Mouse (Mus musculus) neural tube, embryonic 13.5 days (tissue): ENCODE measurements at regions not wholly inside any gene's neighbourhood (a gene's known extent, or its start where the extent isn't known, plus 50 kb on each side); places are given as distances from the start of the nearest gene placed in this dataset.
A peak's percentile ranks its signal among the peaks of the same experiment; 100 is the strongest.

Source experiments
- ATAC-seq: fragments of 200-750 bp; cut with Nextera tagmentation; 2 replicates; pipeline ENCODE4 v1.8.0; 2017; ENCODE audit warnings: low read depth, mild to moderate bottlenecking, moderate TSS enrichment, moderate library complexity
- H3K27ac ChIP-seq: fragments of 300-500 bp; sonication (generic); replicated peaks from 2 replicates; pipeline ENCODE4 v1.5.1; 2015; ENCODE audit warnings: moderate library complexity, mild to moderate bottlenecking, inconsistent platforms
- H3K27me3 ChIP-seq: fragments of 300-500 bp; sonication (generic); 2 replicates; pipeline ENCODE4 v1.6.1; 2015; ENCODE audit warnings: mild to moderate bottlenecking, inconsistent platforms
- H3K36me3 ChIP-seq: fragments of 300-500 bp; sonication (generic); 2 replicates; pipeline ENCODE4 v1.6.1; 2015; ENCODE audit warnings: mild to moderate bottlenecking, inconsistent platforms
- H3K4me1 ChIP-seq: fragments of 300-500 bp; sonication (generic); replicated peaks from 2 replicates; pipeline ENCODE4 v1.6.1; 2015; ENCODE audit warnings: inconsistent platforms
- H3K4me2 ChIP-seq: fragments of 300-500 bp; sonication (generic); 2 replicates; pipeline ENCODE4 v1.6.1; 2015; ENCODE audit warnings: inconsistent platforms, mild to moderate bottlenecking, moderate library complexity
- H3K4me3 ChIP-seq: fragments of 300-500 bp; sonication (generic); 2 replicates; pipeline ENCODE4 v1.5.1; 2015; ENCODE audit warnings: mild to moderate bottlenecking, inconsistent platforms
- H3K9ac ChIP-seq: fragments of 300-500 bp; sonication (generic); 2 replicates; pipeline ENCODE4 v1.6.1; 2015; ENCODE audit warnings: moderate library complexity, mild to moderate bottlenecking, inconsistent platforms
- H3K9me3 ChIP-seq: fragments of 300-500 bp; sonication (generic); 2 replicates; pipeline ENCODE4 v1.6.1; 2016; ENCODE audit warnings: inconsistent platforms
- WGBS: fragments of 180-500 bp; shearing (Covaris S2); methylation state at CpG from one replicate; pipeline ENCODE4 v1.1.7; 2015; 5-methylcytosine and 5-hydroxymethylcytosine counted together

GRCm38 (mm10) chr1:157027681-157028080 lies 80.8 kb downstream of the Tex35 start:
- Histone ChIP-seq H3K4me3 (no peak overlapping the region), H3K9ac (no peak overlapping the region), H3K4me1 (peaks cover 16% of the 10 kb centered on the region), H3K36me3 (no peaks in the 10 kb centered on the region), H3K9me3 (no peaks in the 10 kb centered on the region), H3K27ac (no peak overlapping the region), H3K4me2 (no peak overlapping the region), H3K27me3 (no peaks in the 10 kb centered on the region)
- WGBS, result 76% methylated on average over 7 of the region's 7 CpGs
- ATAC-seq, result no peak

GRCm38 (mm10) chr1:157023462-157023861 lies 84.0 kb upstream of the Ralgps2 start:
- peaks cover 19% of the 10 kb centered on the region for H3K4me1 ChIP-seq
- H3K36me3 ChIP-seq, result no peaks in the 10 kb centered on the region
- H3K27me3 ChIP-seq, result no peaks in the 10 kb centered on the region
- no peak overlapping the region for H3K9ac ChIP-seq
- no peak overlapping the region for H3K4me3 ChIP-seq
- ATAC-seq, result no peak
- 33% methylated on average over 6 of the region's 6 CpGs for WGBS
- H3K9me3 ChIP-seq, result no peaks in the 10 kb centered on the region
- no peak overlapping the region for H3K27ac ChIP-seq
- H3K4me2 ChIP-seq, result no peak overlapping the region

DNA sequence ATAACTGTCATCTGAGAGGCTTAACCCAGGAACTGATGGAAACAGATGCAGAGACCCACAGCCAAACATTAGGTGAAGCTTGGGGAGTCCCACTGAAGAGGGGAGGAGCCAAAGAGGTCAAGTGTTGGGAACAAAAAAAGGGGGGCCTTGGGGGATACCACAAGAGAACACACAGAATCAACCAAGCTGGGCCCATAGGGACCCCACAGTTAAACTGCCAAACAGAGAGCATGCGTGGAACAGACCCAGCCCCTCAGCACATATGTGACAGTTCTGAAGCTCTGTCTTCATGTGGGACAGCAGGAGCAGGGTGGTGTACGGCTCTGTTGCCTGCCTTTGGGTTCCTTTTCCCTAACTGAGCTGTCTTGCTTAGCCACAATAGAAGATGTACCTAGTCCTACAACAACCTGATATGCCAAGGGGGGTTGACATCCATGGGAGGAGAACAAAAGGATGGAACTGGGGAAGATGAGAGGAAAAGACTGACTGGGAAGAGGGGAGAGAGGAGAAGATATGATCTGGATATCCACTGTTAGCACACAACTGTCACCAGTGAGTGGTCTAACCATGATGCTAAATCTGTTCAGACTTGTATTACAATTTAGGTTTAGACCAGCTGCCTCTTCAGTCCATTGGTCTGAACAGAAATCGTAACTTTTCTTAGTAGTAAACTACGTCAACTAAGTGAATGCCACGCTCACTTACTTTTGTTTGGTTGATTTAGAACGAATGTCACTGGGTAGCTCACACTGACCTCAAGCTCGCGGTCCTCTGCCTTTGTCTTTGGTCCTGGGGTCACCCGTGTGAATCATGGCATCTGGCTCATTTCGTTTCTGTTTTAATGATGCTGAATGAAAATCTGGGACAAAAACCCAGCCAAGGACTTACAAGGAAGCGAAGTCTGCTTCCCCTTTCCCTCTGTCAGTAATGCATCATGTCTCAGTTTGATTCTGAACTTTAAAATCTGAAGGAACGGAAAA lies 83.3 kb upstream of the Ralgps2 start:
- ATAC-seq, result no peak

DNA sequence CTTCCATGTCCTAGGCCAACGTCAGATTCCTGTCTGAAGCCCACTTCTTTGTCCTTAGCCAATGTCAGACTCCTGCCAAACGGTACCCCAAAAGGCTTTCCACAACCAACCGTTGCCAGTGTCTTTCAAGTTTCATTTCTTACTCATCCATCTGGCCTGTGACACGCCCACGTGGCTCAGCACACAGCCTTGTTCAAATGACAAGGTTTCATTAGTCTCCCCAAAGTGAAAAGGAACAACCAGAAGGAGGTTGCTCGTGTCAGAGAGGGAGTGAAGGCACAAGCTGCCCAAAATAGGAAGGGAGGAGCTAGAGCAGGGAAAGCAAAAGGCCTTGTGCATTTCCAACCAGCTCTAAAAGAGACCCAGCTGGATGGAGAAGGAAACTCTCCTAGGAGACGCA lies 80.5 kb upstream of the Ralgps2 start:
- no peak overlapping the region for H3K4me2 ChIP-seq
- no peaks in the 10 kb centered on the region for H3K9me3 ChIP-seq
- H3K4me3 ChIP-seq, result no peak overlapping the region
- no peak for ATAC-seq
- 66% methylated on average over 7 of the region's 7 CpGs for WGBS
- H3K27ac ChIP-seq, result no peak overlapping the region
- no peak overlapping the region for H3K9ac ChIP-seq
- H3K36me3 ChIP-seq, result no peaks in the 10 kb centered on the region
- H3K27me3 ChIP-seq, result no peaks in the 10 kb centered on the region
- H3K4me1 ChIP-seq, result peaks cover 19% of the 10 kb centered on the region

More for the DNA sequence above, 83.3 kb upstream of the Ralgps2 start:
- Histone ChIP-seq H3K9ac (no peak overlapping the region), H3K4me3 (no peak overlapping the region), H3K36me3 (no peaks in the 10 kb centered on the region), H3K4me1 (peaks cover 19% of the 10 kb centered on the region), H3K4me2 (no peak overlapping the region), H3K27me3 (no peaks in the 10 kb centered on the region), H3K9me3 (no peaks in the 10 kb centered on the region), H3K27ac (no peak overlapping the region; the same call in 1 of the 2 replicates)
- 34% methylated on average over 12 of the region's 12 CpGs for WGBS

GRCm38 (mm10) chr1:157018726-157019125 lies 79.3 kb upstream of the Ralgps2 start:
- 89% methylated on average over 2 of the region's 2 CpGs for WGBS
- H3K27ac ChIP-seq, result no peak overlapping the region

DNA sequence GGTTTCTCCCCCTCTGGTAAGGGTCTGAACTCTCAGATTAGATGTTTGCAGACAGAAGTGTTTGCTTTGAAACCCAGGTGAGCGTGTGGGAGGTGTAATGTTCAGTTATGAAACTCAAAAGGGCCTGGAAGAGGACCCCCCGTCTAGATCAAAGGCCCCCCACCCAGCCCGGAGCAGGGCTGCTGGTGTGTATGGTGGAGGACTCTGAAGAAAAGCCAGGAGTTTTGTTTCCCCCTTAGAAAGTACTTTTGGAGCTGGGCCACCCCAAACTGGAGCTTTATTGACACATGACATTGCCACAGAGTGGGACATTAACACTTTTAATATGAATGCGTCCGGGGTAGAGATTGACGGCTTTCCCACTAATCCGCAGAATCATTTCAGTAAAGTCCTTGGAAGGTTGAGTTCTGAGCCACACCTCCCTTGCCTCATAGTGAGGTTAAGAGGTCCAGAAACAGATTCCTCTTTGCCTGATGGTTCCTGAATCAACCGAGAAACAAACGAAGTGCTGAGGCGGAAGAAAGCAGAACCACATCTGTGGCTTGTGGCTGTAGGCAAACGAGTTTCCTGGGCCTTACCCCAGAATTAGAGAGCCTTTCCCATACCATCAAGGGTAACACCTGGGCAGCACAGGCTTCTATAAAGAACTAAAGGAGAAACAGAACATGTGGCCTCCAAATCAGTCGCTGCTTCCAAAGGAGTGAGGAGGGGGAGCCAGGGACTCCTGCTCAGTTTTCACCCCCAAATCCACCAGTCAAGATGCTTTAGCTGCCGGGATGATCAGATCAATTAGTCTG lies 78.0 kb upstream of the Ralgps2 start:
- H3K36me3 ChIP-seq, result no peaks in the 10 kb centered on the region
- 0 out of 2 replicates have a peak overlapping the region, but pooled peaks have one; percentile 14 for H3K27ac ChIP-seq
- no peak overlapping the region for H3K9ac ChIP-seq
- no peaks in the 10 kb centered on the region for H3K27me3 ChIP-seq
- WGBS, result 76% methylated on average over 13 of the region's 13 CpGs
- H3K4me1 ChIP-seq, result peaks cover under 1% of the 10 kb centered on the region
- ATAC-seq, result no peak
- no peak overlapping the region for H3K4me2 ChIP-seq
- no peak overlapping the region for H3K4me3 ChIP-seq
- H3K9me3 ChIP-seq, result no peaks in the 10 kb centered on the region

More at GRCm38 (mm10) chr1:157018726-157019125, 79.3 kb upstream of the Ralgps2 start:
- Histone ChIP-seq H3K4me1 (peaks cover 13% of the 10 kb centered on the region), H3K9ac (no peak overlapping the region), H3K4me3 (no peak overlapping the region), H3K4me2 (no peak overlapping the region), H3K36me3 (no peaks in the 10 kb centered on the region), H3K9me3 (no peaks in the 10 kb centered on the region), H3K27me3 (no peaks in the 10 kb centered on the region)
- no peak for ATAC-seq

- H3K4me3 ChIP-seq, result no peak overlapping the region
- H3K36me3 ChIP-seq, result no peaks in the 10 kb centered on the region
- WGBS, result 39% methylated on average over 8 of the region's 8 CpGs
- no peaks in the 10 kb centered on the region; the same call in 1 of the 2 replicates for H3K4me1 ChIP-seq
- H3K4me2 ChIP-seq, result no peak overlapping the region
- peak; percentile 27; the same call in 1 of the 2 replicates for ATAC-seq
- H3K27ac ChIP-seq, result no peak overlapping the region
- no peaks in the 10 kb centered on the region for H3K27me3 ChIP-seq
- no peaks in the 10 kb centered on the region for H3K9me3 ChIP-seq
- H3K9ac ChIP-seq, result no peak overlapping the region
Observed at GRCm38 (mm10) chr1:157016625-157017024, 77.2 kb upstream of the Ralgps2 start.

- Histone ChIP-seq H3K27me3 (no peaks in the 10 kb centered on the region), H3K4me1 (no peaks in the 10 kb centered on the region; the same call in 1 of the 2 replicates), H3K9me3 (no peaks in the 10 kb centered on the region), H3K4me3 (no peak overlapping the region), H3K36me3 (no peaks in the 10 kb centered on the region), H3K9ac (no peak overlapping the region), H3K4me2 (no peak overlapping the region), H3K27ac (no peak overlapping the region)
- no peak for ATAC-seq
- WGBS, result 87% methylated on average over 17 of the region's 17 CpGs
Observed at GRCm38 (mm10) chr1:157014532-157015497, 75.4 kb upstream of the Ralgps2 start.

- Histone ChIP-seq H3K4me2 (no peak overlapping the region), H3K9me3 (no peaks in the 10 kb centered on the region), H3K27me3 (no peaks in the 10 kb centered on the region), H3K4me1 (no peaks in the 10 kb centered on the region; the same call in 1 of the 2 replicates), H3K36me3 (no peaks in the 10 kb centered on the region), H3K27ac (0 out of 2 replicates have a peak overlapping the region, but pooled peaks have one; percentile 10), H3K4me3 (no peak overlapping the region), H3K9ac (no peak overlapping the region)
- 72% methylated on average over 7 of the region's 7 CpGs for WGBS
- ATAC-seq, result no peak
Observed at GRCm38 (mm10) chr1:157013669-157014048, 74.2 kb upstream of the Ralgps2 start.

- no peak overlapping the region for H3K4me3 ChIP-seq
- no peaks in the 10 kb centered on the region for H3K9me3 ChIP-seq
- no peak for ATAC-seq
- no peak overlapping the region for H3K9ac ChIP-seq
- 81% methylated on average over 7 of the region's 7 CpGs for WGBS
- H3K27me3 ChIP-seq, result no peaks in the 10 kb centered on the region
- no peaks in the 10 kb centered on the region; the same call in 1 of the 2 replicates for H3K4me1 ChIP-seq
- no peak overlapping the region for H3K4me2 ChIP-seq
- H3K36me3 ChIP-seq, result no peaks in the 10 kb centered on the region
- no peak overlapping the region for H3K27ac ChIP-seq
Observed at GRCm38 (mm10) chr1:157012950-157013668, 73.7 kb upstream of the Ralgps2 start.

DNA sequence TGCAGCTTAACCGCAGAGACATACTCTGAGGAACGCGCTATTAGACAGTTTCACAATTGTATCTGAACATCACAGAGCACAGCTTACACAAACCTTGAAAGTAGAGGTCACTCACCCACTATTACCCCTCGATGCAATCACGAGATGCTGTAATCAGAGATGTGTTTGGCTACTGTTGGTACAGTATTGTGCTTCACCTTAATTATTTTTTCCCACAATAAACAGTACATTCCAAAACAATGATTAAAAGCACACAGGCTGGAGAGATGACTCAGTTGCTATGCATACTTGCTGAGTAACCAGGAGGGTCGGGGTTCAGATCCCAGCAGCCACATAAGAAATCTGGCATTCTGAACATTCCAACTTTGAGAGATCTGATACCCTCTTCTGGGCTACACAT lies 71.8 kb upstream of the Ralgps2 start:
- WGBS, result 93% methylated on average over 6 of the region's 6 CpGs
- H3K4me3 ChIP-seq, result no peak overlapping the region

More for the DNA sequence above, 71.8 kb upstream of the Ralgps2 start:
- Histone ChIP-seq H3K36me3 (no peaks in the 10 kb centered on the region), H3K27ac (no peak overlapping the region), H3K4me1 (no peaks in the 10 kb centered on the region), H3K9me3 (no peaks in the 10 kb centered on the region), H3K4me2 (no peak overlapping the region), H3K27me3 (no peaks in the 10 kb centered on the region), H3K9ac (no peak overlapping the region)
- no peak for ATAC-seq
